Mouse (Mus musculus) c-Kit-positive CD71-negative TER-119-negative erythroid progenitor cells, embryonic 14.5 days (primary cell): ENCODE data around the gene Cybrd1.

Experiments used
- DNase-seq: peaks from one replicate; pipeline ENCODE4 v3.0.0-alpha.2; 2013; ENCODE audit warnings: low read depth

Gene Cybrd1

DNA sequence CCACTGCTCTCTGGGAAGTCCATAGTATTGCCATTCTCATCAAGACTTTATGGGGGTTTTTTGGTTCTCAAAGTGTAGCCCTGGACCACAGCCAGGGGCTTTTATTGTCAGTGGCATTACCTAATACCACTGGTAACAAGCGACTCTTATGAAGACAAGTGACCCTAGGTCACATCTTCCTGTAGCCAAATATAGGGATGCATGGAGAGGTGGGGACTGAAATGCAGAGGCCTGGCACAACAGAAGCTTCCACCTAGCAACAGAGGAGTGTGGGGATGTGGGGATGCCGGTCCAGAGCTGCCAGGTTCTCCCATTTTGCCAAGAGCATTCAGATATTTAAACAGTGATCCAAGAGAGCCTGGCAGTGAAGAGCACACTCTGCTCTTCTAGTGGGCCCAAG, 5.9 kb downstream of the Cybrd1 start:
- DNase-seq, result no peak

DNA sequence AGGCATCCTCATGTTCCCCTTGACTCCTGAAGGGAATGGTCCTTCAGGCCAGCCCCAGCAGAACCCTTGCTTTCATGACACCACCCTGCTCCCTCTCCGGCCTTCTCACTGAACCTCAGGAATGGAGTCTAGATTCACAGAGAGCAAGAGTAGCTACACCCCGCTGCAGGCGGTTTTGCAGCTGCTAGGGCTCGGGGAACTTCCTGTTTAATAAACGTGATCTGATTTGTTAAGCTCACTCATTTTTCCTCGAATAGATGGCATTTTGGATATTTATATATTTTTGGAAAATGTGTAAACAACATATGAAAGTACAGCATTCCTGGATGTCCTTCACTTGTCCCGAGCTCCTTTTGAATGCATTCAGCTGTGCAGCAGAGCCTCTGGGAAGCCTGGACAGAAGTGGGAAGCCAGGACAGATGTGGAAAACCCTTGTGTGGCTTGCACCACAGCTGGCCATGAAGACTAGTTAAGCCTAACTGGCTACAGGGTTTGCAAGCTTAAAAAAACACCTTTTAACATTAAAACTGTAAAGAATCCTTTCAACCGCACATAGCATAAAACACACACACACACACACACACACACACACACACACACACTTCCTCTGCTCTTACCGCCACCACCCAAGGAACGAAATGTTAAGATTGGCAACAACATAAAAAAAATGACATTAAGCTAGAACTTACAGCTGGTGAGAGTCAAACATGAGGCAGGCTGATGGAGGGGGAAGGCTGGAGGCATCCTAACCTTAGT, 10.2 kb downstream of the Cybrd1 start:
- no peak for DNase-seq

DNA sequence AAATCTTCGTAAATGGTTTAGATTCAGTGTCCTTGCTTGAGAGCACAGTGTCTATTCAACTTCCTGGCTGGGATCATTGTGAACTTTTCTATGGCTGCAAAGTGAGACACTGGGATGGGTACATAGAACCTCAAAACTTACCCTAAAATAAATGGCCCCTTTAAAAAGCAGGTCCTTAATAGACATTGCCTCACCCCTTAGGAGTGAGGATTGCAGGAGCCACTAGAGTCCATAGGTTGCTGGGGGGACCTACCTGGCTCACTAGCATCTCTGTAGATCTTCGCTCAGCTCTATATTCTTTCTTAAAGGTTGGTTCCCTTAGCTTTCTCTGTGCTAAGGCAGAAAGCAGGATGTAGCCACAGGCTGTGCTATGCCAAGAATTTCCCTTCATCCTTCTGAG, 12.6 kb downstream of the Cybrd1 start:
- DNase-seq, result no peak

DNA sequence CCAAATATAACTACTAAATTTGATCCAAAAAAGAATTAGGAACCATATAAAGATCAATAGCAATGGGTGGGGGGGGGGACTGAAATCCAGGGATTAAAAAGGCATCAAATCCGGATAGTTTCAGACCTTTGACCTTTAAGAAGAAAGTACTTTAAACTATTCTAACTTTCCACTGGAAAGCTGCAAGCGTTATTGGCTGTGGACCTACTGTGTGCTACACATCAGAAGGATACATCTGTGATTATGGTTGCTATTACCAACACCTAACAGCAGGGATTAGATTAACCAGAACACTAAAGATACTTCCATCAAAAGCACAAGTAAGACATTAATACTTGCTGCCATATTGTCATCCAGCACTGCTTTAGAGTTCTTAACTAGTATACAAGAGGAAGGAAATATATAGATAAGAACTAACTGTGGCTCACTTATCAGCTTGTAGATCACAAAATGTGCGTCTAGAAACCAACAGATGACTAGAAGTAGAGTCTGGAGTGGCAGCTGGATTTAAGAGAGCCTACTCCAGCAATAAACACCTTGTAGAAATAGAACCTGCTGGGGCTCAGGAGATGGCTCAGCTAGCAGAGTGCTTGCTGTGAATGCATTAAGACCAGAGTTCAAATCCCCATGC, 14.3 kb downstream of the Cybrd1 start:
- no peak for DNase-seq

DNA sequence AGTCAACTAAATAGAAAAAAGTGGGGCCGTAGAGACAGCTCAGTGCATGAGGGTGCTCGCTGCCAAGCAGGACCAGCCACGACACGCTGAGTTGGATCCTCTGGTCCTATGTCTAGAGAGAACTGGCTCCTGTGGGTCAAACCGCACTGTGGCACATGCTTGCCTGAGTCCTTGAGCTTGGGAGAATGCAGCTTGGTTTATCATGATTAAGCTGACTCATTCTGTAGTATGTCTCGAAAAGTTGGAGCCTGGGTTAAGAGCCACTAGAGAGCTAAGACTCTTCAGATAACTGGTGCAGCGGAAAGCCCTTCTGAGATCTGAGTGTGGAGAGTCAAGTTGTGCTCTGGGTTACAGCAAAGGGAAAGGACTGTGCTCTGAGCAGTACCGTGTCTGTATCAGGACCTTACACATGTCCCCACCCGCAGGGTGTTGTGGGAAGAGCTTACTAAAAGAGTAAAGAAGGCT, 16.4 kb downstream of the Cybrd1 start:
- peak; percentile 49 for DNase-seq

DNA sequence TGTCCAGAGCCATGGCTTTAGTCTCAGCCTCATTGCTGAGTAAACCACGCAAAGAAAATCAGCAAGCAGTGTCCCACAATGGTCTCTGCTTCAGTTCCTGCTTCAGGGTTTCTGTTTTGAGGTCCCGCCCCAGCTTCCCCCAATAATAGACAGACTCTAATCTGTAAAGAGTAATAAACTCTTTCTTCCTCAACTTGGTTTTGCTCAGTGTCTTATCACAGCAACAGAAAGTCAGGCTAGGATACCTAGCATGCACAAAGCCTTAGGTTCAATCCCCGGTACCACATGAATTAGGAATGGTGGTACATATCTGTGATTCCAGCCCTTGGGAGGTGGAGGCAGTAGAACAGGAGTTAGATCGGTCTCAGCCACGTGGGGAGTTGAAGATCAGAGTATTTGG, 17.1 kb downstream of the Cybrd1 start:
- DNase-seq, result no peak

DNA sequence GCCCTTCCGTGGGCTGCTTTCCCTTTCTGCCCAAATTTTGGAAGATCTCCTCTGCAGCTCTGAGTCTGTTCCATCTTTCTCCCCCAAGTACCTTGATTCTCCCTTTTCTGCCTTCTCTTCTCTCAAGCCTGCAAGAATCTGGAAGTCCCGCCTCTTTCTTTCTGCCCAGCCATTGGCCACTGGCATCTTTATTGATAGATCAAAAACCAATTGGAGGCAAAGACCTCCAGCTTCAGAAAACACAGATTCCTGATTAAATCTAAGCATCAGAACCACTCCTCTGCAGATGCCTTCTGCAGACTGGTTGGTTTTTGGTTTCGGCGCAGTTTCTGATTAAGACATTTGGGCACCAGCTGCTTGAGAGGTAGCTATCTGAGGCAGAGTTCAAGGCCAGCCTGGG, 22.9 kb downstream of the Cybrd1 start:
- no peak for DNase-seq

DNA sequence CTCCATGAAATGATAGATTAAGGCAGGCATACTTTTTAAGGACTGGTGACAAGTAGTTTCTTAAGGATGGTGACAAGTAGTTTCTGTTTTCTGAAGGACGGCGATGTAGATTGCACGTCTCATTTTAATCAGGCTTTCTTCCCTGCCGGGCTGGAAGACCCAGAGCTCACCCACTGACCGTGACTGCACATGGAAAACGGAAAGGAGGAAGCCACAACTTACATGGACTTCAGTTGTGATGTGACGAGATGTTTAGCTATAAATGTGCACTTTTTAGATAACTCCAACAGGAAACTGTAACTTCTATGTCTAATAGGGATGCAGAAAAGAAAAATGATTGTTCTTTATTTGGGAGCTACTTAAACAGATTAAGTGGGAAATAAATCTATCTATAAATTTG, 24.7 kb downstream of the Cybrd1 start:
- no peak for DNase-seq

DNA sequence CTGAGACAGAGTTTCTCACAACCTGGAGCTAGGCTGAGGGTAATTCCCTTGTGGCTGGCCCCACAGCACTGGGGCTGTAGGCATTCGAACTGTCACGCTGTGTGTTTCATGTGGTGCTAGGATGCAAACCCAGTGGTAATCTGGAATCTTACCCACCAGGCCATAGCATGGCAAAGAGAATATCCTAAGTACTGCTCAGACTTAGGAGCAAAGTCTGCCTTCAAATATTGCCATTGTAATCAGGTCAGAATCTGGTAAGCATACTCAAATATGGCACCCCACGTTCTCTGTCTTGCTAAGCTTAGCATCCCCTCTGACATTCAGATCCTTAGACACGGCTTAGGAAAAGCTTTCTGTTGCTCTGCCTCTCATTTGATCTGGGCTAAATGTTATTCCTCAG, 28.1 kb downstream of the Cybrd1 start:
- no peak for DNase-seq

DNA sequence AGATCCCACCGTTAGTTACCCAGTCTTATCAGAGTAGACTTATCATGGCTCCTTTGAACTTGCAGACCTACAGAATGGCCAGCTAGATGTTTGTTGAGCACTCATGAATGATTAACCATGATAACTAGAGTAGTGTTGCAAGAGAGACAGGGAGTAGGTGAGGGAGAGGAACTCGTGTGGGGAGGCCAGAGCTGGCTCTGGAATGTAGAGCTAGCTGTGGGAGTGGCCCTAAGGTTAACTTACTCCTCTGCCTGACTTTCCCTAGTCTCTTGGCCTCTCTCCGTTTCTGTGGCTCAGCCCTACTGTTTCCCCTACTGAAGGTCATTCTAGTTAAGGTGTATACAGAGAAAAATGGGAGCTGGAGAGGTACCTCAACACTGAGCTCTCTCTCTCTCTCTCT, 28.5 kb downstream of the Cybrd1 start:
- no peak for DNase-seq

DNA sequence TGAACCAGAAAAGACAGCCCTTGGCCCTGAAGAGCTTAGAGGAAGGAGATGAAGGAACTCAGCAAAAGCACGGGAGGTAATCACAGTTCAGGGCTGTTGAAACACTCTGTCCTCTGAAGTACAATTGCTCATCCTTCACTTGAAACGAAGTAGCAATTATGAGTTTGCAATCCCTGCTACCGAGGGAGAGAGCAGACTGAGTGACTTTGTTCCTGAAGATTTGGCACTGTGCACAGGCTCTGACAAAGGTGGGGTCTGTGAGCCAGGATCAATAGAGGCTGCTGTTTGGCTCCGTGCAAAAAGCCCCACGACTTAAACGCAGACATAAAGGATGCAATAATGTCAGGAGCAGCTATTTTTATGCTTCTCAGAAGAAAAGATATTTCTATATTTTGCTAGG, 30.1 kb downstream of the Cybrd1 start:
- DNase-seq, result no peak

DNA sequence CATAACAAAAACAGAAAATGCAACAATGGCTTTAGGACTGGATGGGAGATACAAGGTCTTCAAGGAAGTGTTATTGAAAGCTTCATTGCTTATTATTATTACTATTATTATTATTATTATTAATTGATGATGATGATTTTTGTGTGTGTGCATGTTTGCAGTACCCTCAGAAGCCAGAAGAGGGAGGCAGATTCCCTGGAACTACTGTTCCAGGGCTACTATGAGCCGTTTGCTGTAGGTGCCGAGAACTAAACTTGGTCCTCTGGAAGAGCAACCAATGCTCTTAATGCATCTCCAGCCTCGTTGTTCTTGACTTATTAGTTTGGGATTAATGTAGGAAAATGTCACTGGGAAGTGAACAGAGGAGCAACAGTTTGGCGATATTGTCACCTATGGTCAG, 34.4 kb downstream of the Cybrd1 start:
- no peak for DNase-seq

DNA sequence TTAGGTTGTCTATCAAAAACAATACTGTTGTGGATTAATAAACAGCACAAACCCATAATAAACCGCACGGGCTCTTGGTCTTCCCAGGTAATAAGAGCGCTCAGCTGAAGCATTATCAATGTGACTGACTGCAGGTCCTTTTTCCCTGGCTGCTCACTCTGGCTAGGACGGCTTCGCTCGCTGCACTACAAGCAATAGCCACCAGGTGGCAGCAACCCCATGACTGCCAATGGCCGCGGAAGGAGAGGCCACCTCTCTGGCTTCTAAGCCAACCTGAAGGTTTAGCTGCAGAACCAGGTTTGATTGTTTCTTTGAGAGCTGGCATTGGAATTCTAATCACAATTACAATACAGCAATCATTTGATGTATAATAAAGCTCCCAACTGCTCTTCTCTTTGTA, 37.8 kb downstream of the Cybrd1 start:
- peak; percentile 47 for DNase-seq

DNA sequence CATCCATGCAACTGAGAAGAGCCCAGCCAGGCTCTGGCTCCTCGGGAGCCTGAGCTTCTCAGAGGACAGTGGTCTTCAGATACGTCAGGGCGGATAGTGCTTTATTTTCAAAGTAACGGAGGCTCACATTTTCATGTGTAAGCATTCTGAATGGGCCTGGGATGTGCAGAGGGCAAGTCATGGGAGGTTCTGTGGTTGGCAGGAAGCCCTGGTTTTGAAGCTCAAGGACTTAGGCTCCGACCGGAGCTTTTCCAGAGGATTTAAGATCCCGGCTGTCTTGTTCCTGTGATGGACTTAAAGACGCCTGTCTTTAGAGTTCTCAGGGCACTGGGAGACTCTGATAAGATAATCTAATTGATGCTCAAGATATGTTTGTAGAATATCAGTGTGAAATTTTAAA, 38.7 kb downstream of the Cybrd1 start:
- no peak for DNase-seq

DNA sequence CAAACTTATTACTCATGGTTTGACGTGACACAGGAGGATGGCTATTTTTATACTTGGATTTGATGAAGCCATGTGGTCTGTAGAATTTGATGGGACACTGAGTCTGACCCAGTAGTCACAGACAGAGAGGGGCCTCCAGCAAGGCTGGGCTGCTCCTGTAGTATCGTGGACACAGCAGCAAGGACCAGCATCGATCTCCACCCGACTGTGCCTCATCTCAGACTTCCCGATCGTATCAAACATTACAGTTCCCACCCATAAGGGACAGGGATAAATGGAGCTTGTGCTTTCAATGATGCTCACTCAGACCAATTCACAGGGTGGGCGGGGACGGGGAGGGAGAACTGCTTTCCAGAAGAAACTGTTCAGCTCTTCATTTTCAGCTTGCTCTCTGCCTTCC, 40.2 kb downstream of the Cybrd1 start:
- no peak for DNase-seq

DNA sequence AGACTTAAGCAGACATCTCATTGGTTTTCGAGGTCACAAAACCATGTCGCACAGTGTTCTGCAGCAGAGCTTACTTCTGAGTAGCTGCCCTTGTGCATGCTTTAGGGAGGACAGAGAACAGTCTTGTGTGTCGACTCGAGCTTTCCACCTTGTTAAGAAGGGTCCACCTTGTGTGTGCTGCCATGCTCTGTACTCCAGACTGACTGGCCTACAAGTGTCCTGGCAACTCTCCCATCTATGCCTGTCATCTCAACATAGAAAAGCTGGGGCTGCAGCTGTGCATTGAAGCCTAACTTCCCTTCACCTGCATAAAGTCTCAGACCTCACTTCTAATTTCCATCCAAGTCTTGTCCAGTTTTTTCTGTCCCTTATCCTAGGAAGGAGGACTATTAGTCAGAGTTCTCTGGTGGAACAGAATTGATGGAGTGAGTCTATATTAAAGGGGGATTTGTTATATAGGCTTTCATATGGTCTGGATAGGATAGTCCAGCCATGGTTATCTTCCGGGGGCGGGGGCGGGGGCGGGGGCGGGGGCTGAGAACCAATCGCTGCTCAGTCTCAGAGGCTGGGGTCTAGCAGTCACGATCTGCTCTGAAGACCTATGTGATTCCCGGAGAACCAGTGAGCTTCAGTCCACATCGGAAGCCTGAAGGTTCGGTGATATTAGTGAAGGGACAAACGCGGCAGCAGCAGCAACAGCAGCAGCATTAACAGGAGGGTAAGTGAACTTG, 42.0 kb downstream of the Cybrd1 start:
- DNase-seq, result no peak

DNA sequence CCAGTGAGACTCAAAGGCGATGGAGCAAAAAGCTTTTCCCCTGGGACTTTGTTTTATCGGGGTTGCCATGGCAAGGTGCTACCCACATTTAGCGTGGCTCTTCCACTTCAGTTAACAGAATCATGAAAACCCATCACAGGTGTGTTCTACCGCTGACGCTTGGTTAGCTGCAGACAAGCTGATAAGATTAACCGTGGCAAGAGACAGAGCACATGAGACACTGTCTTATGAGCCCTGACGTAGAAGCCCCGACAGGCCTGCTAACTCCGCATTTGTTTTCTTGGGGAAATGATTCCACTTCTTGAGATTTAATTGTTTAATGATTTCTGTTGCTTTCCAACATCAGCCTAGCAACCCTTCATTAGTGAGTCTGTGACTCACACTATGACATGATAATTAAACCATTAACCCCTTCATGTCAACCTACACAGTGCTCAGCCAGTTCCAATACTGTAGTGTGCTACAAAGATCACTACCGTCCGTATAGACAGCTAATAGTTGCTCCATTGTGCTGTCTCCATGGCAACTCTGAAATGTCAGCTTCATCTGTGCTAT, 42.7 kb downstream of the Cybrd1 start:
- no peak for DNase-seq

DNA sequence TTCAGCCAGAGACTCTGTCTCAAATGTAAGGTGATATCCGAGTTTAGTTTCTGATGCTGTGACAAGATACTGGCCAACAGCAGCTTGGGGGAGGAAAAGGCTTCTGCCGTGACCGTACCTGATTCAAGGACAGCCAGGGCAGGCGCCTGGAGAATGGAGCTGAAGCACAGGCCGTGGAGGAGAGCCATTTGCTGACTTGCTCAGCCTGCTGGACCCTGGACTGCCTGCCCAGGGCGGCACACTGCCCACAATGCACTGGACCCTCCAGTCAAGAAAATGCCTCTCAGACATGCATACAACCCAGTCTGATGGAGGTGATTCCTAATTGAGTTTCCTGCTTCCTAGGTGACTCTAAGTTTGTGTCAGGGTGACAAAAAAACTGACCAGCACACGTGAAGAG, 43.8 kb downstream of the Cybrd1 start:
- DNase-seq, result no peak

DNA sequence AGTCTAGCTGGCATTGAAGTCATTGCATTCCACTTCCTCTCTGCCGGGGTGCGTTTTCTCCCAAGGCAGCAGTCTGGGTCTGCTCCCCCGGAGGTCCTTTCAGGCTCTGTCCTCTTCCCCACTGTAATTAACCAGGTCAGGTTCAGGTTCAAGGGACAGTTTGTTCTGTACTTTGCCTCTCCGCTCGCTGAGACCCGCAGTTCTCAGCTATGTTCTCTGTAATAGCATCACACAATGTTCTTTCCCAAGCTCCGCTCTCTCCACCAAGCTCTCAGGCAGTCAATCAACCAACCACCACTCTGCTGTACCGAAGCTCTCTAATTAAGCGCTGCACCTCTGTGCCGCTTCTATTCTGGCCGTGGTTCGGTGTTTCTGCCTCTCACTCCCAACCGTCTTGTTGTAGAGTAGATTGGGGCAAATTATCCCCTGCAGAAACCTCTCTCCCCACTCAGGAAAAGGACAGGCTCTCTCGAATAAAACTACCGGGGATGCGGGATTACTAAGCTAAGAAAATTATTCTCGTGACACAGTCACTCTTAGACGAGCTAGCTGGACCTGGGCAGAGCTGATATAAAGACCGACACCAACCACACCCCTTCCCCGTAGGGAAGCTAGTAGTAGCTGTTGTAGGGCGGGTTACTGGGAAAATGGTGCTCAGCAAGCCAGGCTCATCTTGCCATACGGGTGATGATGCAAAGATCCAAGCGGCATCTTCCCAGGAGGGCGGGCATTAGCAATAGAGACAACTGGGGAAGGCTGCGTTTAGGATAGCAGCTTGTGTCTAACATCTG, 45.3 kb downstream of the Cybrd1 start:
- DNase-seq, result no peak

DNA sequence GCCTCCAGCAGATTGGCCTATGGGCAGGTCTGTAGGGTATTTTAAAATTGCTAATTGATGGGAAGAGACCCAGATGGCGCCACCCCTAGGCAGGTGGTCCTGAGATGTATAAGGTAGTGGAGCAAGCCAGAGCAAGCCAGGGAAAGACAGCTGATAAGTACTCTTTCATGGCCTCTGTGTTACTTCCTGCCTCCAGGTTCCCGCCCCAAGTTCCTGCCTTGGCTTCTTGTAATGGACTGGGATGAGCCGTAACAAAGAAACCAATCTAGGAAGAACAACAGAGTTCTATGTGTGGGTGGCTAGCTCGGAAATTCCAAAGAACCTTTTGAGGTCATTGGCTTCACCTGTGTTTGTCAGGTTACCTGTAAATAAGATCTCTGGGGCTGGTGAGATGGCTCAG, 49.5 kb downstream of the Cybrd1 start:
- DNase-seq, result no peak

DNA sequence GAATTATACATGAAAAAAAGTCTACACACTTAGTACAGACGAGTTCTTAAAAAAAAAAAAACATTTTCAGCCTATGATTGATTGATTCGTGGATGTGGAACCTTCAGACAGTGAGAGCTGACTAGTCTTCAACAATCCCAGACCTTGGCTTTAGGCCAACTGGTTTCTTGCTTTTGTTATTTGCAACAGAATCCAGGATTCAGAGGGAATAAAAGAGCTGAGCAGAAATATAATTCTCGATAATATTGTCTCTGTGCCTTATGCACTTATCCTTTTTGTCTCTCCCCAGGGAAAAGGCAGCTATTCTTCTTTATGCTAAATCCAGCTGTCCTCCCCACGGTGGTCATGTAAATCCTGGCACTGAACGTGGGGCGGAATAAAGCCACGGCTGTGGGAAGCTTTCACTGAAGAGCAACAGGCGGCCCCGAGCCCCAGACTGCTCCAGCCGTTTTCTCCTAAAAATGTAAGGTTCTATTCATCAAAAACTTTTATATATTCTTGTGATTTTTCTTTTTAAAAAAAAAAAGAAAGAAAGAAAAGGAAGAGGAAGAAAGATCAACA, 50.8 kb downstream of the Cybrd1 start:
- DNase-seq, result no peak

DNA sequence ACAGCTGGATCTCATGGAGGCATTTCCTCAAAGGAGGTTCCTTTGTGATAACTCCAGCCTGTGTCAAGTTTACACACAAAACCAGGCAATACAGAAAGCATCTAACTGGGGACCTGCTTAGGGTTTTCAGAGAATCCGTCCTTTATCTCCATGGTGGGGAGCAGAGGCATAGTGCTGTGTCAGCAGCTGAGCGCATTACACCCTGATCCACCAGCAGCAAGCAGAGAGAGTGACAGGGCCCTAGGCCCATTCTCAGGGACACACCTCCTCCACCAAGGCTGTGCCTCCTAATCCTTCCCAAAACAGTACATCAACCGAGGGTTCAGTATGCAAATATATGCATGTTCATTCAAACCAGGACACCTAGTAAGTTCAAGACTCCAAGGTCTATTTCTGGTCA, 55.3 kb downstream of the Cybrd1 start:
- DNase-seq, result no peak
